Mouse (Mus musculus): ENCODE measurements at regions not wholly inside any gene's neighbourhood (a gene's known extent, or its start where the extent isn't known, plus 50 kb on each side); places are given as distances from the start of the nearest gene placed in this dataset.

DNA sequence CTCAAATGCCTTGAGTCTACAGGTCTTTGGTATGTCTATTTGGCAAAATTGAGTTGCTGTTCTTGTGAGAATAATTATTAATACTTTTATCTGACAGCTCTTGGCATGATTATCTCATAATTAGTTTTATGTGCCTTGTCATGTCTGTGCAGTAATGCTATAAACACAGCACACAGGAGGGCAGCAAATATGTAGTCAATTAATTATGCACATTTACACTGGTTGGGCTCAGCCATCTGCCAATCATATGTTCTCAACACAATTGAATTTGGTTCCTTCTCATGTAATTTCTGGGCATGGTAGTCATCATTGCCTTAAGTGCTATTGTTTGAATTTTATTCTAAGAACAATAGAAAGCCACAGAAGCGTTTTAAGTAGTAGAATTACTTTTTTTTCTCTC, 1650.7 kb upstream of the Tenm2 start:
- DNase-seq: no peak

DNA sequence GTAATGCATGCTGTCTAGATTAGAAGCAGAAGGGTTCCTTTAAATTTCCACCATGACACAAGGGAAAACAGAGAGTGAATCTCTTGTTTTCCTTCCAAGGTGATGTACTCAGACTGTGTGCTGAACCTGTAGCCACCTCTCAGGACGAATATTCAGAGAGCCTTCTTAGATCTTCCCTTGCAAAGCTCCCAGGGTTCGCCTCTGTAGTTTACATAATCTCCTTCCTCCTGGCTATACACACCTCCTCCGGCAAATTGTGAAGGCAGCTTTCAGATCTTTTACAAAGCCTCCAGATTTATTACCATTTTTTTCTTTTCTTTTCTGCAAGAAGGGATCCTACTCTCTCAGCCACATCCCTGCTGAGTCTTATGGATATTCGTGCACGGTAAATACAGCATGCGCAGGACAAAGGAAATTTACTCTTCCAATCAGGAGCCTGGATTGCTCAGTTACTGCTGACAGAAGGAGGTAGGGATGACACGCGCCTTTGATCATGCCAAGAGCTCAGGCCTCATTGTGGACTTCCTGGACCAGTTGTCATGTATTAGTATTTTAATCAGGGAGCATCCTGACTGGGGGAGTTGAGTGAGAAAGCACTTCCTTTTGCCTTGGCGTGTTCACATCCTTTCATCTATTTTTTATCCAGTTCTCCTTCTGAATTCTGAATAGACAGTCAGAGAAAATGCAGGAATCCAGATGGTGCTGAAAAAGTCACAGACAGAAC, 1626.0 kb upstream of the Tenm2 start:
- DNase-seq: no peak

- DNase-seq: peak; percentile 66
Observed at GRCm38 (mm10) chr11:38856645-38857044, 1620.9 kb upstream of the Tenm2 start.

GRCm38 (mm10) chr11:38829148-38829547, 1593.4 kb upstream of the Tenm2 start:
- no peak for DNase-seq

DNA sequence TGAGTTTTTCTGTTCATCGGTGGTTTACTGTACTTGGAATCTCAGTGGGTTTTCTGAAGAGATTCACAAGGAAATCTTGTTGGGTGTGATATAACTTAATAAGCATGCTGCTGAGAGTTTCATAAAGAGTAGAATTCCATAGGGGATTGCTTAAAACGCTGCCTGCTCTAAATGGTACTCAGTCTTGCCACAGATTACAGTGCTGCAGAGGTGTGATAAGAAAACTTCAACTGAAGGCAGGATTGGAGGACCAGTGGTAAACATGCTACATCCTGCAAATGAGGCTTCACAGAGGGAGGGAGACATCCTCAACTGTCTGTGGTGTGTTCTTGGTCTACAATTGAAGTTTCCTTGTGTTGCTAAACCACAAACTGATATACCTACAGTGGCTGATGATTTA, 1592.6 kb upstream of the Tenm2 start:
- no peak for DNase-seq

DNA sequence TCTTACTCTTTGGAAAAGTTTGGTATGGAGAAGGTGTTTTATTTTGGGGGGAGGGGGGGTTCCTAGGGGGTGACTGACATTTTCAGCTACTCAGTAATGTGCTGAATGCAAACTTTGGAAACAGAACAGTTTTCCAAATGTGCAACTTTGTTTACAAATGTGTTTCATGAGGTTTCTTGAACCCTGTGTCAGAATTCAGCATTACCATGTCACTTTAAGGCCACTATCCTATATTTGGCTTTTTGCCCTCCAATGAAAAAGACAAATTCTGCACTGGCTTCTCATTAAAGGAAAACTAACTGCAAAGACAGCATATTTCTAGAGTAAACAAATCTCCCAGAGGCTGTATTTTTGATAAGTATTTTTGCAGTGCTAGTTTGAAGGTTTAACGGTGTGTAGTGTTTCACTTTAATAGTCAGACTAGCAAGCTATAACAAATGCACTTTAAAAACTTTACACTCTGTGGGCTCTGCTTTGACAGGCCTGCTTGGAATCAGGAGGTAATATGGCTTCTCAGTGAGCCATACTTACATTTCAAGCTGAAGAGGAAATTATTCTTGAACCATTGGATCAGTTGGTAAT, 1589.5 kb upstream of the Tenm2 start:
- no peak for DNase-seq

- no peak for DNase-seq
Observed at GRCm38 (mm10) chr11:38818141-38818540, 1582.4 kb upstream of the Tenm2 start.

DNA sequence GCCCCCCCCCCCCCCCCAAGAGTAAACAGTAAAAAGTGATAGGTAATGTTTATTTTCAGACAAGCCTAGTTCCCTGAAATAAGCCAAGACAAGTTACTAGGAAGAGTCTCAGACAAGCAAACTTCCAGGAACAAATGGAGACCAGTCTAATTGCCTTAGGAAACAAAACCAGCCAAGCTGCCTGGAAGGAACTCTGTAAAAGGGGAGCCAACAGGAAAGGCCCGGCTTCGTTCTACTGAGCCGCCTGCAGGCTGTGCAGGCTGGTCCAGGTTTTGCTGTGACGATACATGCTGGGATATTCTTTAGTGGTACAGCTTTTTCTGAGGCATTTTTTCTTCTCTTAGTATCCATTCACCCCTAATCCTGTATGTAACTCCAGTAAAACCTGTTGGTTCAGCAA, 1547.8 kb upstream of the Tenm2 start:
- no peak for DNase-seq

DNA sequence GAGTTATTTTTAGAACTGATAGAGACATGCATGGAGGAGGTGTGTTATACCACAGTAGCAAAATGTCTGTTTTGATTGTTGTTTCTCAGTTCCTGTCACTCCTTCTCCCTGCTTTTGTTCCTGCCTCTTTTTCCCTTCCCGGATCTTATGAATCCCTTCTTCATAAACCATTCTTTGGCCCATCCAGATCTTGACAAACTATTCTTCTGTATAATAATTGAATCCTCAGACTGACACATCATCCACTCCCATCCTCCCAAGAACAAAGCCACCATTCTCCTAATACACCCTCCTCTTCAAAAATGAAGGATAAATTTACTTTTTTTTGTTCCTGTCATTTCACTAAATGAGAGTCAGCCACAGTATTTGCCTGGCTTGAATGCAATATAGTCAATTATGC, 1543.8 kb upstream of the Tenm2 start:
- no peak for DNase-seq

DNA sequence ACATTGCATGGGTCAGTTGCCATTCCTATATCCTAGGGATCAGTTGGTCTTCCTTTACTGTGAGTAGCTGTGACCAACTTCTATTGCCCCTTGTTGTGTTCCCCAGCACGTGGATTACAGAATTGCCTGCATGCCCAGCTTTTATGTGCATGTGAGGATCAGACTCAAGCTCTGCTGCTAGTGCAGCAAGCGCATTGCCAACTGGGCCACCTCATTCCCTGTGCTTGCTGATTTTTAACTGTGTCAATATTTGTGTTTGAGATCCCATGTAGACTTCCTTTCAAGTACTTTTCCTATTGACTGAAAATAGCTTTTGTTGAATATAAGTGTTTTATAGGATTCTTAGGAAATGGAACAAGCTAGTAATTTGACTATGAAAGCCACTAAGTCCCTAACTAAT, 1526.5 kb upstream of the Tenm2 start:
- no peak for DNase-seq

DNA sequence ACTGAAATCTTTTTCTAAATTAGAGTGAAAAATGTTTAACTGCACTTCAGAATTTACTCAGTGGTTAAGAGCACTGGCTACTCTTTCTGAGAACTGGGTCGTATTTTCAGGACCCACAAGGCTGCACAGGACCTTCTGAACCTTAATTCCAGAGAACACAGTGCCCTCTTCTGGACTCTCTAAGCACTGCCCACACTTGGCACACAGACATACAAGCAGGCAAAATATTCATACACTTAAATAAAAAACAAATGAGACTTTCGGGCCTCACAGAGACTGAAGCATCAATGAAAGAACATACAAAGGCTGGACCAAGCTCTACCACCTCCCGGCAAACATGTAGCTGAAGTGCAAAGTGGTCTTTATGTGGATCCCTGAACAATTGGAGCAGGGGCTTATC, 1511.8 kb upstream of the Tenm2 start:
- no peak for DNase-seq

DNA sequence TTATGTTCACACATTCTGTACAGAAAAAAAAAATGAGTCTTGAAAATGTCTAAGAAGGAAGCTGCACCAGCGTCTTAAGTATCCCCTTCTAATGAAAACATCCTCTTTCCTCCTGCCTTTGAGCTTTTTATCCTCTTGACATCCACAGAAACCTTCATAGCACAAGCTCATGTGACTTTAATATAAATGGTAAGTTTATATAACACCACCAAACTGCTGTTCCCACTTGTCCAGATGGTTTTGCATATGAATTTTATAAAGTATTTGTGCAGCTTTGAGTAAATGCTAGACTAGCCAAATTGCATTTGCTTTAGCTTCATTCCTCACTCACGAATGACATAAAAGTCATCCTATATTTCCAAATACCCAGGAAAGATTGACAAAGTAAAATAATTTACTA, 1493.3 kb upstream of the Tenm2 start:
- no peak for DNase-seq

- no peak for DNase-seq
Observed at GRCm38 (mm10) chr11:38715697-38716096, 1479.9 kb upstream of the Tenm2 start.

DNA sequence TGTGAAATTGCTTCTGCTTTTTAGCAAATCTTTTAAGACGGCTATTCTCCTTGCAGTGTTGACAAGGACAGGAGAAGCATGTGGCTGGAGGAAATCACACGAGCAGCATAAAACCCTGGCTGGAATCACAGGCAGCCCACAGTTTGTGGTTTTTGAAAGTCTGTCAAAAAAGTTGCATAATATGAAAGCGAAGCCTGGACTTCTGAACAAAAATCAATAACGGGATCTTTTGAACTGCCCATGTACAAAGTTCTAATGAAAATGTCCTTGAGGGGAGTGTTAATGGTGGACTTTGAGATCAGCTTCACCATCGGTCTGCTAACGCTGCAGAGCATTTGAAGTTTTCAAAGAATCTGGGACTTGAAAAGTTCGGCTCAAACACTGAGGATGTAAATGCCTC, 1445.5 kb upstream of the Tenm2 start:
- no peak for DNase-seq

- no peak for DNase-seq
Observed at GRCm38 (mm10) chr11:38673367-38674056, 1437.7 kb upstream of the Tenm2 start.

Data from kidney, adult 11 months (tissue).